Mouse (Mus musculus) small intestine, adult 2 months (tissue): Measurements from ENCODE around the gene Tbcel. TPM values are rescaled to one million over a fixed set of nuclear protein-coding genes. Genes with fewer than 3 reads are reported as not detected.
A peak's percentile ranks its signal among the peaks of the same experiment; 100 is the strongest.

Source experiments
- H3K27ac ChIP-seq: fragments of 200-500 bp; 2 replicates; pipeline ENCODE4 v1.5.1; 2012; ENCODE audit warnings: low read depth, low read length, control low read depth, inconsistent platforms; ENCODE audit not compliant: insufficient read depth
- H3K27me3 ChIP-seq: fragments of 200-500 bp; 2 replicates; pipeline ENCODE4 v1.6.1; 2012; ENCODE audit warnings: mild to moderate bottlenecking, moderate library complexity, low read length, inconsistent platforms; ENCODE audit not compliant: control insufficient read depth, insufficient read depth
- H3K36me3 ChIP-seq: fragments of 200-500 bp; 2 replicates; pipeline ENCODE4 v1.6.1; 2012; ENCODE audit warnings: mild to moderate bottlenecking, low read length, control low read depth, inconsistent platforms; ENCODE audit not compliant: control insufficient read depth, insufficient read depth
- H3K4me1 ChIP-seq: fragments of 200-500 bp; 2 replicates; pipeline ENCODE4 v1.6.1; 2012; ENCODE audit warnings: low read length, inconsistent platforms, mixed read lengths; ENCODE audit not compliant: control insufficient read depth, insufficient read depth, insufficient read length
- H3K4me3 ChIP-seq: fragments of 200-500 bp; 2 replicates; pipeline ENCODE4 v1.5.1; 2012; ENCODE audit warnings: low read depth, mild to moderate bottlenecking, control low read depth, inconsistent platforms, low read length, moderate library complexity
- CTCF ChIP-seq: fragments of 200-500 bp; IDR thresholded peaks from 2 replicates; pipeline ENCODE4 v1.5.1; 2012; ENCODE audit warnings: low read depth, mild to moderate bottlenecking, control low read depth, inconsistent platforms, low read length, moderate library complexity, mixed read lengths; ENCODE audit not compliant: insufficient replicate concordance, insufficient read length; ENCODE audit errors: extremely low read depth
- POLR2A ChIP-seq: fragments of 200-500 bp; IDR thresholded peaks from 2 replicates; pipeline ENCODE4 v1.6.1; 2012; ENCODE audit warnings: low read depth, mild to moderate bottlenecking, control low read depth, inconsistent platforms, low read length, moderate library complexity
- WGBS: fragments of 180-500 bp; shearing (Covaris S2); methylation state at CpG from one replicate; pipeline ENCODE4 v1.1.7; 2018; 5-methylcytosine and 5-hydroxymethylcytosine counted together
- polyA plus RNA-seq: library from polyadenylated mRNA; depleted of rRNA; stranded (reverse); fragments of >200 nt; gene quantifications from 2 replicates; pipeline ENCODE4 v1.2.3, GENCODE M21; 2012

Tbcel gene
- polyA plus RNA-seq, 1 experiment: 4.9 TPM

- Histone ChIP-seq H3K27ac (no peak overlapping the region), H3K4me3 (no peak overlapping the region), H3K4me1 (peaks cover 11% of the 10 kb centered on the region; the same call in 1 of the 2 replicates), H3K36me3 (no peaks in the 10 kb centered on the region), H3K27me3 (no peaks in the 10 kb centered on the region)
- 92% methylated on average over 1 of the region's 1 CpGs for WGBS
- TF ChIP-seq POLR2A (no peak), CTCF (no peak)
Measured at GRCm38 (mm10) chr9:42484667-42485066, 22.9 kb downstream of the Tbcel start.

GRCm38 (mm10) chr9:42482944-42483343 is 24.7 kb downstream of the Tbcel start:
- WGBS: 97% methylated on average over 1 of the region's 1 CpGs
- H3K27ac ChIP-seq: no peak overlapping the region
- no peak overlapping the region for H3K4me3 ChIP-seq
- TF ChIP-seq POLR2A (no peak), CTCF (no peak)
- H3K27me3 ChIP-seq: no peaks in the 10 kb centered on the region
- peaks cover 9% of the 10 kb centered on the region; the same call in 1 of the 2 replicates for H3K4me1 ChIP-seq
- no peaks in the 10 kb centered on the region for H3K36me3 ChIP-seq

- no peak overlapping the region for H3K4me3 ChIP-seq
- no peaks in the 10 kb centered on the region for H3K36me3 ChIP-seq
- no peak overlapping the region for H3K27ac ChIP-seq
- 60% methylated on average over 4 of the region's 4 CpGs for WGBS
- TF ChIP-seq CTCF (no peak), POLR2A (no peak)
- no peaks in the 10 kb centered on the region for H3K27me3 ChIP-seq
- peaks cover 10% of the 10 kb centered on the region; the same call in 1 of the 2 replicates for H3K4me1 ChIP-seq
Measured at GRCm38 (mm10) chr9:42476166-42476565, 31.4 kb downstream of the Tbcel start.

GRCm38 (mm10) chr9:42474244-42474643 is 33.4 kb downstream of the Tbcel start:
- Histone ChIP-seq H3K27me3 (no peaks in the 10 kb centered on the region), H3K36me3 (0 out of 2 replicates have a peak, but pooled peaks cover 6% of the 10 kb centered on the region), H3K4me1 (peaks cover 8% of the 10 kb centered on the region; the same call in 1 of the 2 replicates), H3K4me3 (no peak overlapping the region), H3K27ac (no peak overlapping the region)
- no peak for TF ChIP-seq POLR2A
- no peak for TF ChIP-seq CTCF
- 70% methylated on average over 8 of the region's 8 CpGs for WGBS

- 7% methylated on average over 49 of the region's 49 CpGs for WGBS
- peak overlapping the region; percentile 83 for H3K4me3 ChIP-seq
Measured at GRCm38 (mm10) chr9:42471921-42472747, 35.5 kb downstream of the Tbcel start.

GRCm38 (mm10) chr9:42471214-42471613 is 36.4 kb downstream of the Tbcel start:
- WGBS: 24% methylated on average over 4 of the region's 4 CpGs
- TF ChIP-seq POLR2A: no peak
- TF ChIP-seq CTCF: no peak
- Histone ChIP-seq H3K4me1 (peaks cover 16% of the 10 kb centered on the region; the same call in 1 of the 2 replicates), H3K36me3 (0 out of 2 replicates have a peak, but pooled peaks cover 6% of the 10 kb centered on the region), H3K4me3 (peak overlapping the region; percentile 20; the same call in 1 of the 2 replicates), H3K27ac (peak overlapping the region; percentile 57), H3K27me3 (no peaks in the 10 kb centered on the region)

More at GRCm38 (mm10) chr9:42471921-42472747, 35.5 kb downstream of the Tbcel start:
- Histone ChIP-seq H3K27me3 (no peaks in the 10 kb centered on the region), H3K27ac (peak overlapping the region; percentile 57), H3K36me3 (0 out of 2 replicates have a peak, but pooled peaks cover 6% of the 10 kb centered on the region), H3K4me1 (peaks cover 14% of the 10 kb centered on the region; the same call in 1 of the 2 replicates)
- TF ChIP-seq POLR2A: no peak
- TF ChIP-seq CTCF: no peak

GRCm38 (mm10) chr9:42469323-42469722 is 38.3 kb downstream of the Tbcel start:
- Histone ChIP-seq H3K4me3 (no peak overlapping the region), H3K36me3 (0 out of 2 replicates have a peak, but pooled peaks cover 6% of the 10 kb centered on the region), H3K27ac (no peak overlapping the region), H3K4me1 (peaks cover 17% of the 10 kb centered on the region; the same call in 1 of the 2 replicates), H3K27me3 (no peaks in the 10 kb centered on the region)
- TF ChIP-seq CTCF: no peak
- TF ChIP-seq POLR2A: no peak
- 96% methylated on average over 15 of the region's 15 CpGs for WGBS
